Mouse (Mus musculus): ENCODE results near the gene Mast3.
"Not testable (repeated sequence)": the region's sequence is repeated elsewhere in the genome, so short reads cannot be mapped to it uniquely, and the experiment has no call there.

Gene Mast3

GRCm38 (mm10) chr8:70834071-70834470 is 29.2 kb upstream of the Mast3 start:
- DNase-seq (ENCODE audit: low read depth, low spot score), result peak; percentile 63

GRCm38 (mm10) chr8:70833520-70833919 is 28.7 kb upstream of the Mast3 start:
- peak; percentile 95 for DNase-seq (ENCODE audit: low read depth, low spot score)

- DNase-seq (ENCODE audit: low read depth, low spot score), result no peak
Measured at GRCm38 (mm10) chr8:70833018-70833482, 28.2 kb upstream of the Mast3 start.

GRCm38 (mm10) chr8:70832371-70832770 is 27.5 kb upstream of the Mast3 start:
- DNase-seq (ENCODE audit: low read depth, low spot score), result peak; percentile 81

- DNase-seq (ENCODE audit: low read depth, low spot score), result peak; percentile 94
Measured at GRCm38 (mm10) chr8:70831517-70831916, 26.7 kb upstream of the Mast3 start.

GRCm38 (mm10) chr8:70827796-70828195 is 22.9 kb upstream of the Mast3 start:
- no peak for DNase-seq (ENCODE audit: low read depth, low spot score)

- no peak for DNase-seq (ENCODE audit: low read depth, low spot score)
Measured at GRCm38 (mm10) chr8:70827010-70827409, 22.2 kb upstream of the Mast3 start.

- DNase-seq (ENCODE audit: low read depth, low spot score), result no peak
Measured at GRCm38 (mm10) chr8:70825816-70826215, 21.0 kb upstream of the Mast3 start.

GRCm38 (mm10) chr8:70823802-70824201 is 18.9 kb upstream of the Mast3 start:
- DNase-seq (ENCODE audit: low read depth, low spot score), result no peak

- DNase-seq (ENCODE audit: low read depth, low spot score), result not testable (repeated sequence)
Measured at GRCm38 (mm10) chr8:70822594-70822993, 17.7 kb upstream of the Mast3 start.

- DNase-seq (ENCODE audit: low read depth, low spot score), result no peak
Measured at GRCm38 (mm10) chr8:70821992-70822391, 17.1 kb upstream of the Mast3 start.

GRCm38 (mm10) chr8:70821399-70821962 is 16.6 kb upstream of the Mast3 start:
- peak; percentile 65 for DNase-seq (ENCODE audit: low read depth, low spot score)

- DNase-seq (ENCODE audit: low read depth, low spot score), result no peak
Measured at GRCm38 (mm10) chr8:70820101-70820935, 15.5 kb upstream of the Mast3 start.

GRCm38 (mm10) chr8:70816679-70817078 is 11.8 kb upstream of the Mast3 start:
- no peak for DNase-seq (ENCODE audit: low read depth, low spot score)

- DNase-seq (ENCODE audit: low read depth, low spot score), result no peak
Measured at GRCm38 (mm10) chr8:70812885-70813284, 8.0 kb upstream of the Mast3 start.

- no peak for DNase-seq (ENCODE audit: low read depth, low spot score)
Measured at GRCm38 (mm10) chr8:70812055-70812454, 7.2 kb upstream of the Mast3 start.

GRCm38 (mm10) chr8:70810962-70811680 is 6.3 kb upstream of the Mast3 start:
- DNase-seq (ENCODE audit: low read depth, low spot score), result no peak

- no peak for DNase-seq (ENCODE audit: low read depth, low spot score)
Measured at GRCm38 (mm10) chr8:70808955-70809701, 4.3 kb upstream of the Mast3 start.

GRCm38 (mm10) chr8:70808239-70808638 is 3.4 kb upstream of the Mast3 start, which contains the start of gene Il12rb1:
Il12rb1 (plus strand) TSS chr8:70808449.
- DNase-seq (ENCODE audit: low read depth, low spot score), result no peak

GRCm38 (mm10) chr8:70807304-70807703 is 2.5 kb upstream of the Mast3 start:
- DNase-seq (ENCODE audit: low read depth, low spot score), result no peak

- no peak for DNase-seq (ENCODE audit: low read depth, low spot score)
Measured at GRCm38 (mm10) chr8:70806541-70806940, 1.7 kb upstream of the Mast3 start.

All from skeletal muscle tissue, adult 2 months (tissue).